Mouse (Mus musculus) layer of hippocampus, postnatal 25 days (tissue): ENCODE data around the gene Sgcd. TPM values are rescaled to one million over a fixed set of nuclear protein-coding genes. Genes with fewer than 3 reads are reported as not detected.

Source experiments
- DNase-seq, 2 experiments: peaks; one replicate each; pipeline ENCODE4 v3.0.0; 2022; ENCODE audit warnings: mixed read lengths in 2 of 2, low spot score in 1 of 2; ENCODE audit errors: extremely low spot score in 1 of 2
- total RNA-seq, 2 experiments: library from RNA; stranded (reverse); gene quantifications; 2 replicates each; pipeline ENCODE4 v1.2.3; 2021

Sgcd gene
- total RNA-seq, 2 experiments from 2014 or later: 9.0 to 12.6 TPM

GRCm38 (mm10) chr11:46846661-46847060 is 1142.1 kb downstream of the Sgcd start:
- no peak for DNase-seq
